Mouse (Mus musculus) MEL (cell line): ENCODE data around the gene Jmjd1c.

Source experiments
- ETS1 ChIP-seq: IDR thresholded peaks from 2 replicates; pipeline ENCODE4 v1.6.1; 2012; ENCODE audit warnings: low read depth, mild to moderate bottlenecking, inconsistent platforms, low read length, improper control_type of control experiment, moderate library complexity
- HCFC1 ChIP-seq: IDR thresholded peaks from 2 replicates; pipeline ENCODE4 v1.6.1; 2012; ENCODE audit warnings: low read depth, mild to moderate bottlenecking, inconsistent platforms, low read length, improper control_type of control experiment, moderate library complexity
- ZC3H11A ChIP-seq: IDR thresholded peaks from 2 replicates; pipeline ENCODE4 v1.6.1; 2012; ENCODE audit warnings: low read depth, mild to moderate bottlenecking, inconsistent platforms, low read length, improper control_type of control experiment

GRCm38 (mm10) chr10:67299285-67299684 is 203.4 kb downstream of the Jmjd1c start:
- TF ChIP-seq ZC3H11A (no peak), ETS1 (no peak), HCFC1 (no peak)
